Mouse (Mus musculus): ENCODE results near the gene Arl13b.

- TF ChIP-seq CTCF (IDR thresholded peaks at IDR 0.05; ENCODE audit: low read depth): no peak
- no peak for TF ChIP-seq EP300 (IDR thresholded peaks at IDR 0.05; ENCODE audit: low read depth)
Measured at GRCm38 (mm10) chr16:62834016-62834735, 12.7 kb downstream of the Arl13b start.

Measured in heart, postnatal 0 days (tissue).